ENCODE assay signal across 1 mouse cellular context in the genomic region with DNA sequence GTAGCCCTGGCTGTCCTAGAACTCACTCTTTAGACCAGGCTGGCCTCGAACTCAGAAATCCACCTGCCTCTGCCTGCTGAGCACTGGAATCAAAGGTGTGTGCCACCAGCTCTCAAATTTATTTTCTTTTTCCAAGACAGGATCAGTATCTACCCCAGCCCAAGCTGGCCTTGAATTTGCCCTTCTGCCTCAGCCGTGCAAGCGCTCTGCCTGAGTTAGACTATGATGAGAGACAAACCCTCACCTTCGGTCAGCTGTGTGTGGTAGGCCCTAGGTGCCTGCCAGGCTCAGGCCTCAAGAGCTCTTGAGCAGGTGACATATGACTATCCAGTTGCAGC.
TF ChIP-seq lines count a peak whose summit lies in the region.

No protein-coding gene starts in this region.

TF ChIP-seq in CH12.LX, 34 proteins besides CTCF, POLR2A, EP300 and RAD21 (continued from another document):
- no peak for TF ChIP-seq NELFE (IDR thresholded peaks at IDR 0.05; ENCODE audit: low read depth, low read length)
- TF ChIP-seq IRF4 (IDR thresholded peaks at IDR 0.05; ENCODE audit: low read depth, low read length), result no peak
- TF ChIP-seq GABPA (IDR thresholded peaks at IDR 0.05; ENCODE audit: insufficient replicate concordance, low read depth, low read length), result no peak
- no peak for TF ChIP-seq MEF2A (IDR thresholded peaks at IDR 0.05; ENCODE audit: borderline replicate concordance, low read depth, low read length)
- no peak for TF ChIP-seq UBTF (IDR thresholded peaks at IDR 0.05; ENCODE audit: low read depth, low read length)
